Mouse (Mus musculus) left cerebral cortex, postnatal 25 days (tissue): Measurements from ENCODE around the gene Gm21060. TPM values are rescaled to one million over a fixed set of nuclear protein-coding genes. Genes with fewer than 3 reads are reported as not detected.

Experiments used
- total RNA-seq, 2 experiments: library from RNA; stranded (reverse); gene quantifications; 2 replicates each; pipeline ENCODE4 v1.2.3; 2021

Gm21060 gene
- total RNA-seq, 2 experiments from 2014 or later = not detected

Other genes starting within 250 kb of the Gm21060 start
- gene Zfp950, start 156.2 kb downstream of the Gm21060 start, total RNA-seq = 10 to 100 TPM; 48.7 to 49.1 TPM
- not detected for gene Gm7102, start 120.8 kb downstream of the Gm21060 start, total RNA-seq
- gene Gm6020, start 113.2 kb downstream of the Gm21060 start, total RNA-seq = not detected
- 10 to 100 TPM; 31.7 to 33.9 TPM for gene Csf2ra, start 68.6 kb downstream of the Gm21060 start, total RNA-seq